Mouse (Mus musculus) CD8-positive naive resting alpha-beta T cell, adult 57 days (primary cell): Measurements from ENCODE around the gene Glrx. TPM values are rescaled to one million over a fixed set of nuclear protein-coding genes. Genes with fewer than 3 reads are reported as not detected.

Source experiments
- total RNA-seq: library from RNA; stranded (reverse); gene quantifications from one replicate; pipeline ENCODE4 v1.2.4, GENCODE M21; 2023

The Glrx gene
- total RNA-seq, result 10.3 TPM

GRCm38 (mm10) chr13:75839719-75840481, at the start of gene Glrx:
Gene Glrx, plus strand, starts transcription at chr13:75839868.

Other genes starting within 250 kb of the Glrx start
- 8.6 TPM for gene Ell2, start 133.1 kb upstream of the Glrx start, total RNA-seq
- not detected for gene Rhobtb3, start 104.1 kb downstream of the Glrx start, total RNA-seq
- not detected for gene Spata9, start 127.3 kb downstream of the Glrx start, total RNA-seq
- 9.6 TPM for gene Rfesd, start 178.9 kb downstream of the Glrx start, total RNA-seq
- gene Gpr150, start 217.1 kb downstream of the Glrx start, total RNA-seq, result not detected